Mouse (Mus musculus) right cerebral cortex, postnatal 25 days (tissue): ENCODE results near the gene Dlgap1.
"Not testable (repeated sequence)": the region's sequence is repeated elsewhere in the genome, so short reads cannot be mapped to it uniquely, and the experiment has no call there.

Experiments
- DNase-seq: peaks from one replicate; pipeline ENCODE4 v3.0.0; 2022

The Dlgap1 gene

GRCm38 (mm10) chr17:70827463-70828179, 858.7 kb downstream of the Dlgap1 start:
- not testable (repeated sequence) for DNase-seq

GRCm38 (mm10) chr17:70828180-70828528, 859.3 kb downstream of the Dlgap1 start:
- DNase-seq: no peak

DNA sequence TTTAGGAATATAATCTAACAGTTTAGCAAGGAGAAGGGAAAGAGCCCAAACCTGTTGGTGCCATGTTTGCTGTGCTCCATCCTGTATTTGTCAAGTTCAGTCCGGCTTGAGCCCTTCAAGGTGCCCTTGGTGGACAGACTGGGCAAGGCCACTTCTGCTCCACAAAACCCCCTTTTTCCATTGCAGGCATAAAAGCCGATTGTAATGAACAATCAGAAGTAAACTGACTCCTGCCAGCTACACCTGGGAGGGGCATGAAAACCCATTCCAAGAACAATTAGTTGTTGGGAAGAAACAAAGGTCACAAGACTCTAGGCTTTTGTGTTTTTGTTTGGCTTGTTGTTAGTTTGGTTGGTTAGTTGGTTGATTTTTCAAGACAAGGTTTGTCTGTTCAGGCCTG, 859.7 kb downstream of the Dlgap1 start:
- DNase-seq: no peak

DNA sequence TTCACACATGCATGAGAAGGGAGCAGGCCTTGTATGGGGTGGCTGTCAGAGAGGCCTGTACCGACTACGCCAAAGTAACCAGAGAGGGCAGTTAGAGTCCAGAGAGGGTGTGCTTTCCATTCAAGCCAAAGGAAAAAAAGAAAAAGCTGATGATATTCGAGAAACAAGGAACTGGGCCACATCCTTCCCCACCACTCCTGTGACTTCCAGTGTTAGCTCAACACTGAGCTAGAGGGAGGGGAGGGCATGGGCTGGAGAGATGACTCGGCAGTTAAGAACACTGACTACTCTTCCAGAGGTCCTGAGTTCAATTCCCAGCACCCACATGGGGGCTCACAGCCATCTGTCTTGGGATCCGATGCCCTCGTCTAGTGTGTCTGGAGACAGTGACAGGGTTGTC, 860.3 kb downstream of the Dlgap1 start:
- no peak for DNase-seq

DNA sequence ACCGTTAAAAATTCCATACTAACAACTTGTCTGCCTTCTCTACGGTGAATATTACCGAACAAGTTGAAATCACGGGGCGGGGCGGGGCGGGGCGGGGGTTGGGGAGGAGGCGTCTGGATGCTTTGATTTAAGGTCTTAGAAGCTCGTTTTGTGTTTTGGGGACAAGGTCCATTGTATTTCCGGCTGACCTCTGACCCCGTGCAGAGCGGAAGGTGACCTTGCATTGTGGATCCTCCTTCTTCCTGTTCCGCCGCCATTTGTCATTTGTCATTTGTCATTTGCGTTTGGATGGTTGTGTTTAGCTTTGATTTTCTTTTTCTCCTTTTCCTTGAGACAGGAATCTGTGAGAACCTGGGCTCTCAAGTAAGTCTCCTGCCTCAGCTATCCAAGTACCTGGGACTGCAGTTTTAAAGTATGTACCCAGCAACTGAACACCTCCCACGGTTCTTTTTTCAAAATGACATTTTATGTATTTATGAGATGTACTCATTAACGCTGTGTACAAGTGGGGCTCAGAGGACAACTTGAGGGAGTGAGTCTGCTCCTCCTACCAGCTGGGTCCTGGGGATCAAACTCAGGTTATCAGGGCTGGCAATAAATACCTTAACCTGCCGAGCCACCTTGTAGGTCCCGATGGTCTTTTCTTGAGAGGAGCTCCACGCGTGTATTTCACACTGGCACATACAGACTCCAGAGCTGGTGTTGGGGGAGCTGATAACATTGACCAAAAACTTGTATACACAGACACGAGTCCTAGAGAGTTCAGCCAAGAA, 861.3 kb downstream of the Dlgap1 start:
- DNase-seq: no peak

DNA sequence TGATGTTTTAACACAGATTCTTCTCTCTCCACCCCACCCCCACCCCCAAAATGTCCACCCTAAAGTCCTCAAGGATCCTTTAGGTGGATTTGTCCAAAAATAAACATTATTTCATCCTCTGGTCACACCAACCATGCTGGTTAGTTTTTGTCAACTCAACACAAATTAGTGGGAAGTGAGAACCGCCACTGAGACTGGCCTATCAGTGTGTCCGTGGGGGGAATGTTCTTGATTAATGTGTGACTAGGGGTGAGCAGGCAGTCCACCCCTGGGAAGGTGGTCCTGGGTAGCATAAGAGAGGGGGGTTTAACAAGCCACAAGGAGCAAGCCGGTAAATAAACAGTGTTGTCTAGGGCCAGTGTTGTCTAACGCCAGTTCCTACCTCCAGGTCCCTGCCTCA, 862.7 kb downstream of the Dlgap1 start:
- no peak for DNase-seq

DNA sequence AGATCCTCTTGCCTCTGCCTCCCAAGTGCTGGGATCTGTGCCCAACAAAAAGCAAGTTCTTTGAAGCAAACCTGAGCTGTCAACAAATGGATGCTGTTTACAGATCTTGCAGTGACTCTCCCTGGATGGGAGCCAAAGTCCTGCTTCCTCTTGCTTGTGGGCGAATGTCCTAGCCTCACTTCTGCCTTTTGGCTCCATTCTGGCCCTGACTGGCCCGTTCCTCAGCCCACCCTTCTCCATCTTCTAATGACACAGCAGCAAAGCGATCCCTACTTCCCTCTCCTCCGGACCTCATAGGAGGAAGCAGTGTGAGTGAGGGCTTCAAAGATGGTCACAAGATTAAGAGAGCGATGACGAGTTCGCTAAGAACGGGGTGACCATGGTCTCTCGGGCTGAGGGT, 863.7 kb downstream of the Dlgap1 start:
- DNase-seq: no peak

DNA sequence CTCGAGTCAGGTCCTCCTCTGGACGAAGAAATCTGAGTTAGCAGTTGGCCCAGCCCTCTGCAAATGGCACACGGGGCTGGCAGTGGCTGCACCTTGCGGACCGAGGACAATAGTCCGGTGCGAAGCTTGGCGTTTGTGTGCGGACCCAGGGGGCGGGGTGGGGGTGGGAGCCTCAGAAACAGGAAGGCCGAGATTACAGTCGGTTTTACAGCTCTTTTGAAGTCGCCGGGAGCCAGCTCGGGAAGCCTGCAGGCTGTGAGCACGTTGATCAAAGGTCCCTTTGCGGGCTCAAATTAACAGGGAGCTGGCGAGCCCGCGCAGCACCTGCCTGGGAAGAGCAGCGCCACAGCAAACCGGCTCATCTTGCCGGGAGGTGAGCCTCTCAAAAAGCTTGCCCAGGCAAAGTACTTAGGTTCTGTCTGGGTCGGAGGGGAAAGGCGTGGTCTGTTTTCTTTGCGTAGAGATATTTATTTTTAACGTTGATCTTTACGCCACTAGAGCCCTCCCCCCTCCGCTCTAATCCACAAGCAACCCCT, 865.6 kb downstream of the Dlgap1 start:
- no peak for DNase-seq

GRCm38 (mm10) chr17:70835071-70835790, 866.4 kb downstream of the Dlgap1 start:
- DNase-seq: no peak

GRCm38 (mm10) chr17:70836820-70837219, 867.9 kb downstream of the Dlgap1 start:
- no peak for DNase-seq

GRCm38 (mm10) chr17:70837474-70837873, 868.6 kb downstream of the Dlgap1 start:
- DNase-seq: not testable (repeated sequence)

- DNase-seq: no peak
These were observed 869.2 kb downstream of the Dlgap1 start for GRCm38 (mm10) chr17:70838031-70838430.

DNA sequence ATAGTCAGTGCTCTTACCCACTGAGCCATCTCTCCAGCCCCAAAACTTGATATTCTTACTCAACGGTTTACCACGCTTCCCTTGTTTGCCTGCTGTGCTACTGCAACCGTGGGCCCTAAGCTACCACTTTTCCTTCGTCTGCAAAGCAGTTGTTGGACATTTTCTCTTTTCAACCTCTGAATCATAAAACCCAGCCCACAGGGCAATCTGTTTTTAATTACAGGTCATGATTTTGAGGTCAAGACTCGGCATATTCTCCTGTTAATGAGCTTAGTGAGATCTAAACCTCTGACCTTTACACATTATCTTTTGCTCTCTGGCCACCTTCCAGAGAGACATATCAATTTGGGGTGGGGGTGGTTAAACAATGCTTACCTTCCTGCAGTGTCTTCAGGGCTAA, 869.7 kb downstream of the Dlgap1 start:
- no peak for DNase-seq

DNA sequence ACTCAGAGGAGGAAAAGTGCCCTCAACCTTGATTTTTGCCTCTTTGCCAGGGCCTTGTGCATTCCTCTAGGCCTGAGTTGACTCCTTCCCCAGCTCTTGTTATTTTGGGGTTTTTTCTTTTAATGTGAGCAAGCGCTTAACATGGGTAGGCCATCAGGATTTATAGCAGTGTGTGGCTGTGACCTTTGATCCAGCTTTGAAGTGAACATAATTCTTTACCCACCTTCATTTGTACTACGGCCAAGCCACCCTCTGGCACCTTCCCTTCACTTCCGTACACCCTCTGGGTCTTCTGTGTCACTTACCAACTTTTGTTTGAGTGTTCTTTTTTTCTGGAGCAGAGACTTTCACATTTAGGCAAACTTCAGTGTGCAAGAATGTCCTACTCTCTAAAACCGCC, 874.4 kb downstream of the Dlgap1 start:
- no peak for DNase-seq

- no peak for DNase-seq
These were observed 876.1 kb downstream of the Dlgap1 start for GRCm38 (mm10) chr17:70844971-70845370.

DNA sequence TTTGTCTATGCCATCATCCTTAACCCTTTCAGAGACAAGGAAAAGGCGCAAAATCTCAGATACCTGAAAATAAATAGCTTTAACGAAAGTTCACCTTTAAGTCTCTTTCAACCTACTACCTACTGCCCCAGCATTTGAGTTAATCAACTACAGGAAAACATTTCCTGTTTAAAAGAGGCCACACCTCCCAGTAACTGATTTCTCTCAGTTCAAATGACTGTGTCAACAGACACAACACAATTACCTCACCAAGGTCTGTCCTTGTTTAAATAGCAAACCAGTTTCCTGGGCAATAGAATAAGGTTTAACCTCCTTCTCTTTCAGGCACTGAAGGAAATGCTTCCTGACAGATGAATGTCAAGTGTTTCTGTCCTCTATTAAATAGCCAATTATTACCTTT, 876.7 kb downstream of the Dlgap1 start:
- DNase-seq: no peak

GRCm38 (mm10) chr17:70846111-70846644, 877.3 kb downstream of the Dlgap1 start:
- DNase-seq: no peak

- no peak for DNase-seq
These were observed 878.2 kb downstream of the Dlgap1 start for GRCm38 (mm10) chr17:70847086-70847485.

DNA sequence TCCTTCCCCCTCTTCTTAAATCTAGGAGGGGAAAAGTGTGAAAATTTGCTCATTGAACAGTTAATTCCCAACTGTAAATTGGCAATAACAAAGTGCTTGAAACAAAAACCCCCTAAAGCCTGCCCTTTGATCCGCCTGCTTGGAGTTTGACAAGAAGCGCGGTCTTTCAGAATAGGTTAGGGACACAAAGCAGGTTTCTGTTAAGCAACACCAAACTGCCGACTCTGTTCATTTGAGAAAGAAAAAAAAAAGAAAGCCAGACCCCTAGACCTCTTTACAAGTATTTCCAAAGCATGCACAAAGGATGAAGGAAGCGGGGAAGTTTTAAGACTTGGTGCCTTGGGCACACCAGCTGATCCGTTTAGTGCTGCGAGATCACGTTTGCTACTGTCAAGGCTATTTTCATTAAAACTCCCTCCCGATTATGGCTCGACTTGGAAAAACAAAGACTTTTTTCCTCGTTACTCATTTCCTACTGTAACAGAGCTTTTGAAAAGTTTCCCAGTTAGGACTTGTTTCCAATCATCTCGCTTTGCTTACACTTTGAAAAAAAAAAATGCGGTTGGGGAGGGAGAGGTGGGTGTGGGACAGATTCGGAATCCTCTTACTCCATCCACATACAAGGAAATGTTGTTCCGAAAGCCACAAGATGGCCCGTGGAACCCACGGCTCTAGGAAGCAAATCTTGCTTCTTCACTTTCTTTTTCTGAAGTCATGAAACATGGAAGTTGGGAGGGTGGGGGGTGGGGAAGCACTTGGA, 879.1 kb downstream of the Dlgap1 start:
- DNase-seq: no peak

DNA sequence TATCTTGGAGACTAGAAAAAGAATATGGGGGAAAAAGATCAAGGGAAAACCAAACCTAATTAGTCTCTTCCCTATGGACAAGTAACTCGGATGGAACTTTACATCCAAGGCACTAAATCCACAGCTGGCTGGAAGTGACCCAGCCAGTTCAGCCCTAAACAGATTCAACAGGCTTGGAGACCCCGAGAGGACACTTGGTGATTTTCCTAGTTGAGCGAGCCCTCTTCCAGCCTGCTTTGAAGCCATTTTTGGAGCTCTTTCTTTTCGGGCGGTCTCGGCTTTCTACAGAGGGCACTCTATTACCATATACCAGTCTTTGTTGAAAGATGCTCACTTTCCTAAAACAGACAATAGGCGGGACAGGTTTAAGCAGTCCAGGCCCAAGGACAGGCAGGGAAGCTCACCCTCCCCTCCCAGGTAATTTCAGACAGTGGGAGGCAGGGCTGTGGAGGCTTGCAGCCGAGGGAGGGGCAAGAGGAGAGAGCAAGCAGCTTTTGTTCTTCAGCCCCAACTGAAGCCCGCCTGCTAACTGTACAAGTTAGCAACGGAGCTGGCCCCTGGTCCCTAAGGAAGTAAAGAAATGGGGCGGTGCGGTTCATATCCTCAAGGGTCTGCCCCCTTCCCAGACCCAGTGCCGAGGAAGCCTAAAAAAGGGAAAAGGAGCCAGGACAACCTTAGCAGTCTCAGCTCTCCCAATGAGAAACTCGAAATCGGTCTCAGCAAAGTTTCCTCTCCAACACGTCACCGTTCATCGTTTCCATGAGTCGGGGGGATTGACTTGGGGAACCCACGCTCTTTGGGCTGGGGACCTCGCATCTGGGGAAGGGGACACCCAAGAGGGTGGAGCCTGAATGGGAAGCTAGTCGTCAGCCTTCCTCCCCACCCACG, 879.9 kb downstream of the Dlgap1 start:
- no peak for DNase-seq
